Mouse (Mus musculus) A20 (cell line): ENCODE results near the gene Prkn.
"Not testable (repeated sequence)": the region's sequence is repeated elsewhere in the genome, so short reads cannot be mapped to it uniquely, and the experiment has no call there.

Experiments
- DNase-seq: peaks from one replicate; pipeline ENCODE4 v3.0.0-alpha.2; 2011; ENCODE audit warnings: low read depth, low spot score

Gene Prkn

DNA sequence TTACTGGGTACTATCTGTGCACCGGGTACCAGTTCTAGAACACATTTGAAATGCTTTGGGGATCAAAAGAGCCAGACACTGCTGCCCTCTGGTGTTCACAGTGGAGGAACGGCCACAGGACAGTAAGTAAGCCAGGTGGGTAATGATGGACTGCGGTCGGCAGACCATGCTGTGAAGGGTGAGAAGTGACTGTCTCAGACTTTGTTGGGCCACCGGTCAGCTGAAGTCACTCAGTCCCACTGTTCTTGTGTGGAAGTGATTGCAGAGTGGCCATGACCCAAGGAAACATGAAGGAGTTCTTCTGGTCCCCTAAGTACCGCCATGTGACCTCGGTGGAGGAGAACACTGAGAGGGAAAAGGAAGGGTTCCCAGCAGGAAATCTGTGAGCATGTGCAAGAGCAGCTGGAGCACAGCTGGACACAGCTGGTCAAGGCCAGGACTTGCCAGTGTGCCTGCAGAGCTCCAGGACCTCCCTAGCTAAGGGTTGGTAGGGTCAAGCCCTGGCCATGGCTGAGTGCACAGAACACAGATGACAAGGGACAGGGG lies 1135.0 kb downstream of the Prkn start:
- DNase-seq = peak; percentile 40

DNA sequence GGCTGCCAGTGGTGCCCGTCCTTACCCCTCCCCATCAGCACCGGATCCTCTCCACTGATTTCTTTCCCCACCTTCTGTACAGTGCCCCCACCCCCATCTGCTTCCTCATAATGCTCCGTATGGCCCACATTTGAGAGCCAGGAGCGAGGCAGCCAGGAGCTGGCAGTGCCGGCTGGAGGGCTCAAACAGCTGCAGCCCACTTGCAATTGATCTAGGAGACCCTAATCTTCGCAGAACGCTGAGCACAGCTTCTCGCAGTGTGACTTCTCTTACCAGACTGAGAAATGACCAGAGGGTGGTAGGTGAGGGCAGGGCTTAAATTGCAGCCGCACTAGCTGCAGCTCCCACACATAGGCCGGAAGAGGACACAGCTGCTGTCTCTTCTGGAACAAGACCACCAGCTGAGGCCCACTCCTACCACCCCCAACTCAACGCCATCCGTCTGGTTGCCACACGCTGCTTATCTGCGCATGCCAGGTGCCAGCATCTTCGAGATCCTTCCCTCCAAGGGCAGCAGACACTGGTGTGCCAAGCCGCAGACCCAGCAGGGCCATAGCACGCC lies 1138.2 kb downstream of the Prkn start:
- no peak for DNase-seq

DNA sequence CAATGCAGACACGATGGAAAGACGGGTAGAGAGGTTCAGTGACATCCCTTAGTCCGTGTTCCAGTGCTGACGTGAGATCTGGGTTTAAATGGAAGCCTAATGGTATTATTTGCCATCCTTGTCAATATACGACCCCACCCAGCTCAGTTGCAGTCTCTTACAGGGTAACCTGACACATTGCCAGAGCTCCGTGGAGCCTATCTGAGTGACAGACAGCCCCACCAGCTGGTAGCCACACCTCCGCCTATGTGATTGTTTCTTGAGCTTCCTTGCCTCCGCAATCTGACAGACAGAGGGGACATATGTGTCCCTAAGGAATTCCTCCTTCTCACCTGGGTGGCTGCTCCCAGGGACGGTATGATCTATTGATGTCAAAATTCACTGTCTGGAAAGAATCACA lies 1141.5 kb downstream of the Prkn start:
- no peak for DNase-seq

DNA sequence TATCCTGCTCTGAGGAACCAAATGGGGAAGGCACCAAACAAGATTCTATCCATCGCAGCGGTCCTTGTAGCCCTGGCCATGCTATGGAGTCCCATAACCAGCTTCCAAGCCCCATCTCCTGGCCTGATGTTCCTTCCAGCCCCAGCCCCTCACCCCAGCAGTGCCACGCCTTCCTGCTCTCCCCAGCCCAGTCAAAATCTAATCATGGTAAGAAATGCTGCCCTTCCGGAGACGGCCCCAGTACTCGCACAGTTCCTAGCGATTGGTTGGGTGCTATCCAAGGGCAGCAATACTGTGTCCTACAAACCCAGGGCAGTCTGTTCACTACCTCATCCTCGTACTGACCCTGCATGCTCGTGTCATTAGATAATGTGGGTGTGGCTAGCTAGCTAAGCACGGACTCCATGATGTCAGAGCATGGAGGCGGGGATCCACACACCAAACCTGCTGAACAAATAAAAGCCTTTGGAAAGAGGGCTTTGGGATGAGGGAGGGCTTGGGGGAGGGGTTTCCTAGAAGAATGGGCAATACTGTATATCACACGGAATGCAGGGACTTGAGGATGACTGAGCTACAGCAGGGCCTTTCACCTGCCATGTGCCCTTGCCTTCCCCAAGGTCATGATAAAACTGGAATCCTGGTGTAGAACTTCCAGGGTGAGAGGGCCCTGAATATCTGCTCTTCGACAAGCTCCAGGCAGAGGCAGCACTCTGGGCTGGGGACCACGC lies 1148.1 kb downstream of the Prkn start:
- DNase-seq = no peak

DNA sequence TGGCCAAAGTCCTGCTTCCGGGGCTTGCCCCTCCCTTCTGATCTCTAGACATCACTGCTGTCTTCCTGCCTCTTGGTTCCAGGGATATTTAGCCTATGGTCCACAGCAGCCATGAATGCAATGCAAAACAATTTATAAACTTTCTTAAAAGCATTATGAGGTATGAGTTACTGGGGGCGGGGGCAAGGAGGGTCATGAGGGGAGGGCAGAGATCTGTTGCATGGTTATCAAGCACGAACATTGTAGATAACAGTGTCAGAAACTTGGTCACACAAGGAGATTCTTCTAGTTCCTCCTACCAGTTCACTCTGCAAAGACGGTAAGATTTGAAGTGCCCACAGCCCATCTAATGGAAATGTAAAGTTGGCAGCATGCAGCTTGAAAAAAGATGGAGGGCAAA lies 1149.1 kb downstream of the Prkn start:
- no peak for DNase-seq

DNA sequence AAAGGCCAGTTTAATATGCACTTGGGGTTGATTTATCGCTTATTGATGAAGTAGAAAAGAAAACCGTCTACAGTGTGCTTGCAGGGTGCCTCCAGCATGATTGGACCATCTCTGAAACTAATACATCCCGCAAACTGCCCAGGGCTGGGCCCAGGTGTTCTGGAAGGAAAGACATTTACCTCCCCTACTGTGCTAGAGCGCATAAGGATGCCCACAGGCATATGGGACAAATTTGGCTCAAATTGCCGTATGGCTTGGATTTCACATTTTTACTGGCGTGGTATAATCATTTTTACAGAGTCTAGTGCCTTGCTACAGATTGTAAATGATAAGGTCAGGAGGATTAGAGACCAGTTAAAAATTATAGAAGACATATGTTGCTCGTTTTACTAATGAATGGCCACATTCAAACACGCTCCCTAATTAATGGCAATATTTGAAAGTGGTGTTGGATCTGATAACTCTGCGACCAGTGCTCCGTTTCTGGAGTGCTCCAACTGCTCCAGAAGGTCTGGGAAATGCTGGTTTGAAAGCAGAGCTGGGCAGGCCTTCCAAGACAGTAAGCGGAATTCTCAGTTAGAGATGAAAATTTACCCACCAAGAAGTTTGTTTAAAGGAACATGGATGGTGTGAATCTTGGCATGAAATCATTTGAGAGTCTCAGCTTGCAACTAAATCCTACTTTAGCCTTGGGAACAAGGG lies 1150.4 kb downstream of the Prkn start:
- no peak for DNase-seq

DNA sequence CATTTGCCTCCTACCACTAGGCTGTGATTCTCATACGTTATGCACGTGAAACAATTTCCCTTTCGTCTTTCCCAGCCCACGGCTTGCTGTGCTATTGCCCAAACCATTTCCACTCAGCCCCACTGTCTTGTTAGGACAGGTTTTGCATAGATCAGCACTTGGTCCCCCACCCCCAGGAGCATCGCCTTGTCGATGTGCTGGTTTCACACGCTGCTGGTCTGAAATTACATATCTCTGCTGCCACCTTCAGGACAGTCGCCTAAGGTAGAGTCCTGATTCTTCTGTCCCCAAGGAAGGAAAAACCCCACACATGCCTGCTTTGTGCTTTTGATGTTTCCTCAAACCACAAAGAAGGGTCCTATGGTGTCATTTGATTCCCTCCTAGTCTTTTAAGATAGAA lies 1153.1 kb downstream of the Prkn start:
- DNase-seq = peak; percentile 54

DNA sequence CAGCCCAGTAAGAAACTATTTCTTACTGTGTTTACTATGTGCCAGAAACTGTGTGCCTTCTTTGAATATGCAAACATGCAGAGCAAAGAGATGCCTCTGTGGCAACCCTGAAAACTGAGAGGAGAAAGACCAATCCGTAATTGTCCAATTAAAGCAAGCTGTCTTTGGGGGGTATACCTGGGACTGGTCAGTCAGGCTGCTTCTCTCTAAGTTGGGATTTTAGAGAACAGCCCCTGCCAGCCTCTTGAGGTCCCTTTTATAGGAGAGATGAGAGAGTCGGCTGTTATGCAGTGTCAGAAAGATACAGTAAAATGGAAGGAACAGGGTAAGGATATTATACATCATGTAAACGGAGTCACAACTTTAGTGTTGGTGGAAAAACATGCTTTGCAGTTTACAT lies 1154.1 kb downstream of the Prkn start:
- no peak for DNase-seq

DNA sequence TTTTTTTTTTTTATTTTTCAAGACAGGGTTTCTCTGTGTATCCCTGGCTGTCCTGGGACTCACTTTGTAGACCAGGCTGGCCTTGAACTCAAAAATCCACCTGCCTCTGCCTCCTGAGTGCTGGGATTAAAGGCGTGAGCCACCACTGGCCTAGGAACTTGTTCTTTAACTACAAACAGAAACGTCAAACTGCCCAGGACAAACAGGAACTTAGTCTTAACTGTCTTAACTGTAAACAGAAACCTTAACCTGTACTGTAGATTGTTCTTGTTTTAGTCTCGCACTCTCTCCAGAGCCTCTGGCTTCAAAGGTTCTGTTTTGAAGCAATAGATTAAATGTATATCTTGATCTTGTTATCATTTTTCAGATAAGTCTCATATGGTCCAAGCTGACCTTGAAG lies 1154.6 kb downstream of the Prkn start:
- not testable (repeated sequence) for DNase-seq

DNA sequence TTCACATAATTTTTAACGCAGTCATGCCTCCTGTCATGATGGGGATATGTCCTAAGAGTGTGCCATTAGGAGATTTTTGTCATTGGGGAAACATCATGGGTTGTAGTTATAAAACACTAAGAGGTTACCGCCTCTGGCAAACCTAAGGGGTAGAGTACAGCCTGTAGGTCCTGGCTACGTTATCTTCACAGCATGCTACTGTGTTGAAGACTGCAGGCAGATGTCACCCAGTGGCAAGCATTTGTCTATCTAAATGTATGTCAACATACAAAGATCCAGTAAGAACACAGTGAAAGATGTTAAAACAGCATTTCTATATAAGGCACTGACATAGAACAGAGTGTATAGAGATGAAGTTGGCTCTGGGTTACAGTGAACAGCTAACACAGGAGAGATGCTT lies 1155.3 kb downstream of the Prkn start:
- no peak for DNase-seq

DNA sequence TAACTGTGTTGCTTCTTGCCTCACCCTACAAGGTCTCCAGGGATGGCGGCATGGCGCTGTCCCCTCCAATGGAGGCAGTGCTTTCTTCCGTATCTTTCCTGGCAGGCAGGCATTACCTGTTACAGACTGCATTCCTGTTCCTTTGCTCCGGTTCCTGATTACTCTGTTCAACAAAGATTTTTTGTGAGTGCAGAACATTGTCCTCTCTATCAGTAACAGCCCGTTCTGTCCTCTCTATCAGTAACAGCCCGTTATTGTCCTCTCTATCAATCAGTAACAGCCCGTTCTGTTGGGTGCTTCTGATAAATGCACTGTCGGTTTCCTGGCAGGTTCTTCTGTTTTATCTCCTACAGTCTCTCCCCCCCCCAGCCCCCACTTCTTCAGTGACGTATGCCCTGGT lies 1156.1 kb downstream of the Prkn start:
- no peak for DNase-seq

DNA sequence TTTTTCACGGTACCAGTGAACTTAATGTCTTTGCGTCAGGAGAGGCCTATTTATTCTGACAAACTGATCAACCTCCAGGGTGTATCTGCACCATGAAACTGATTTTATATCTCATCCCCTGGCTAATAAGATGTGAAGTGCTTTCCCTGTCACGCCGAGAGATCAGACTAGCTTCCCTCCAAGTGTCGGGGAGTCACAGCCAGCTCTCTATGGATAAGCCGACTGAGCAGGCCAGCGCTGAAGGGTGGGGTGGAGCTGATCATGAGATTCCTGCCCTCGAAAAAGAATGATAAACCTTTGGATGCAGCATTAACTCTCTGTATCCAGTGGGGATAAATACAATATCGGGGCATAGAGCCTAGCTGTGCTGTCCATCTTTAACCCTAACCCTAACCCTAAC lies 1160.1 kb downstream of the Prkn start:
- DNase-seq = no peak

DNA sequence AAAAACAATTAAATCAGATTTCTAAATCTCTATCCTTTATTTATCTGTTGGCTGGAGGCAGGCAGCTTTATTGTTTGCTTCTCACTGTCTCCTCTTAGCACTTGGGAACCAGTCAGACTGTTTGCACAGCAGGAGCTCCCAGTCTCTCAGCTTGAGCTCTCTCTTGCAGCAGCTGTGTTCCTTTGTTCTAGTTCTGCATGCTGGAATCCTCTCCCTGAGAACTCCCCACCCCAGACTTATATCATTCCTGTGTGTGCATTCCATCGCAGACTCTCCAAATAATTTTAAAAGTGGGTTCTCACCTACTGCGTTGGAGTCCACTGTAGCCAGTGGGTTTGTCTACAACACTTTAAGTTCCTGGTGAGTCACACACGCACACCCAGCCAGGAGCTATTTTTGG lies 1181.1 kb downstream of the Prkn start:
- DNase-seq = no peak

DNA sequence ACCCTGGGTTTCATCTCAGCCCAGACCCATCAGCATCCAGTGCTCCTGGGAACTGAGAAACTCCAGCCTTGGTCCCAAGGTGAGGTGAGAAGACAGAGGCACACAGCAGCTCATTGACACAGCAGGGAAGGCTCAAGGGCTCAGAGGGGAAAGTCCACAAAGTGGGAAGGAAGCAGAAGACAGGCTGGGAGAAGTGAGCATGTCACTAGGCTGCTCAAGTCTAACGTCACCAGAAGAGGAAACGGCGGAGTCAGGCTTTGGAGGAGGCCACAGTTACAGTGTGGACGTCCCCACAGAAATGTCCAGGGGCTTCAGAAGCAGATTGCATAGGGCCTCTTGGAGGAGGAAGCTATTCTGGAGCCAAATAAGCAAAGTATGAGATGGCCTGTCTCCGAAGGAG lies 1189.2 kb downstream of the Prkn start:
- no peak for DNase-seq

DNA sequence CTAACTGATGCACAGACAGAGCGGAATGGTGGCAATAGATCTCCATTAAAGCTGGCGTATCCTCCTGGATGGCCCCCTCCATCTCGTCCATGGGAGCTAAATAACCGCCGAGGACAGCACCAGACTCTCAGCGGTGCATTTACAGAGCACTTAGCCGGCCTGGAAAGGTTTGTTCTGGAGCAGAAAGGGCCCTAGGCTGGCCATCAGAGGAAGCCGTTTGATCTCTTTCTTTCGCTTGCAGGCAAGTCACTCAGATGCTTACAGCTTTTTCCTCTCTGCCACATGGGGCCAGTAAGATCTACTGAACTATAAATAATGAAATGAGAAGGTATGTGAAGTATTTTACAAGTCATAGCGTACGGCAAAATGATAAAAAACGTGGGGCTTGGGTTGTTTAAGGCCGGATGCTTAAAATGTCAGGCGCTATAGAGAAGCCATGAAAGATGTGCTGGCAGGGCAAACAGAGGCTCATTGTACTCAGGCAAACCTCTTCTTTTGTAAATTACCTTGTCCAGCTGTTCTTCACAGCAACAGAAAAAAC lies 1189.8 kb downstream of the Prkn start:
- DNase-seq = no peak

DNA sequence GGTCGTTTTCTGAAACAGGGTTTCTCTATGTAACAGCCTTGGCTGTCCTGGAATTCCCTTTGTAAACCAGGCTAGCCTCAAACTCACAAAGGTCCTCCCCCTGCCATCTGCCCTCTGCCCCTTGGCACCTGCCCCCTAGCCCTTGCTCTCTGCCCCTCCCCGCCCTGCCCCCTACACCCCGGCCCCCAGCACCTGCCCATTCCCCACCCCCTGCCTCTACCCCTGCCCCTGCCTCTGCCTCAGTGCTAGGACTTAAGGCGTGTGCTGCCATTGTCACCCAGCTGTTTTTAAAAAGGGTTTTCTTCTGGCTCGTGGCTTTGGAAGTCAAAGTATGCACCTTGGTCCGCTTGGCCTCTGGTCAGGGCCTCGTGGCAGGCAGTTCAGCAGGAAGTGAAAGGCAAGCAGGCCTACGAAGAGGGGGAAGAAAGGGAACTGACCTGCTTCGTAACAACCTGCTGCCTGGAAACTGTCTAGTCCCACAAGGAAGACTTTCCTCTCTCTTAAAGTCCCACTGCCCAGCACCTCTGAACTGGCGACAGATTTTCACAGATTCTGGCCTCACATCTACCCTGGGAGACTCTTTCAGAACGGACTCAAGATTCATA lies 1190.5 kb downstream of the Prkn start:
- DNase-seq = peak; percentile 48

DNA sequence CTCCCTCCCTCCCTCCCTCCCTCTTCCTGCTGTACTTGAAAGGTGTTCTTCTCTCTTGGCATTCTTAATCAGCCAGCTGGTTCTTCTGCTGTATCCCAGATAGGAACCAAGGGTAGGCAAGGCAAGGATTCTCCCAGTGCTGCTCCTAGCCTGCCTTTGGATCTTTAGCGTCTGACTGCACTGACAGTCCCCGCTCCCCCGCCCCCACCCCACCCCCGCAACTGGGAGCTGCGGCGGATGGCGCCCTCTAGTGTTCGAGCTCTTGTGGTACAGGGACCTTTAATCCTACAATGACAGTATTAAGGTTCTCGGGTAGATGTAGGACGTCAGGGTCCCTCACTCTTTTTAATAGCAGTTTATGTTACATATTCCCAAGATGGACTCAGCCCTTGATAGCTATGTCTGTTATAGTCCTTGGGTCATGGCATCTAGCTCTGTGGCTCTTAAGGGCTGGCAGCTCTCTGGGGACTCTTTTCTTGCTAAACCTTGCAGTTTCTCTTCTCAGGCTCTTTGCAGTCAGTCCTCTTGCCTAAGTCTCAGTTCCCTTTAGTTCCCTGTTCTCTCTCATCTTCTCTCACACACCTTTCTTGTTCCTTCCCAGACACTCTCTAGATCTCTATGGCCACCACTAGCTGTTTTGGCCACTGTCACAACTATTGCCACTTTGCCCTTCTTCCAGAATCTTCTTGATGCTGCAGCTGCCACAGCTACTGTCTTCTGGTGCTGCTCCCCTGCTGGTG lies 1191.2 kb downstream of the Prkn start:
- DNase-seq = peak; percentile 75

DNA sequence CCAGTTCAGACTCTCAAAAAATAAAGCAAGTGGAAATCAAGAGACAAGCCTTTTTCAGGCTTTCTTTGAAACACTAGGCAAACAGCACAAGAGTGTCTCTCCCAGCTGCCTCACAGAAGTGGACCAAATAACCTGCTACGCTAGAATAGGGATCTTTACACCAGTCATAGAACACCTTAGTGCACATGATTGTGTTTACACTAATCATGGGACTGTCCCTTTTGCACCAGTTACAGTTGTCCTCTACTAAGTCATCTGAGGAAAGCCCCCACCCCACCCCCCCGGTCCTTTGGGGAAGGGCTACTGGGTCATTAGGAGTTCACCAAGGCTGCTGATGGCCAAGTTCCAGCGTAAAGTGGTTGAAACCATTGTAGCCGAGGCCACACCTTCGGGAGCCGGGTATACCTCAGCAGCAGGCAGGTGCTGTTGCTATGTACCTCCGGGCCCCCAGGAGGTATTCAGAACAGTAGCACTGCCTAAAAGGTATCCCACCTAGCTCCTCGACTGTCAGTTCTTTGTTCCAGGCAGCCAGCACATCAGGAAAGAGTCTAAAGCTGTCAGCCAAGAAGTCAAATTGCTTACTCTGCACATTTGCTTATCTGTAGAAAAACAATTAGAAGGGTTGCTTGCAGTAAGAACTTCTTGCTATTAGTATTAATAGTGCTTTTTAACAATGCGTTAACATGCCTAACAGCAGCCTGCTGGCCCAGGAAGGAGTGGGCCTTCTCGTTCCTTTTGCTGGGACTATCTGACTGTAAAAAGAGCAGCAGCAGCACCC lies 1192.0 kb downstream of the Prkn start:
- DNase-seq = no peak

DNA sequence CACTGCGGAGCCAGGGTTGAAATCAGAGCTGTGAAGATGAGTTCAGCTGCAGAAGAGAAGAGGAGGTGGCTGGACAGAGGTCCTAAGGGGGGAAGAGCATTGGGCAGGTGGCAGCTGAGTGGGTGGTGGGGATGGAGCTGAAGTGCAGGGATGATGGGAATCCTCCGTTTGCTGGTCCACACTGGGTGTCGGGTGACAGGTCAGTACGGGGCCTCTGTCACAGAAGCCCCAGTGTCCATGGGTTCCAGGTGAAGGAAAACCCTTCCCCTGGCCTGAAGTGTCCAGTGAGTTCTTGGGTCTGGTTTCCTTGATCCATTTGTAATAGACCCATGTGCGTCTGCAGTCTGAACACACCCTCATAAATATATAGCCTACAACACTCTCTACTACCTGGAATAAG lies 1195.2 kb downstream of the Prkn start:
- DNase-seq = no peak

DNA sequence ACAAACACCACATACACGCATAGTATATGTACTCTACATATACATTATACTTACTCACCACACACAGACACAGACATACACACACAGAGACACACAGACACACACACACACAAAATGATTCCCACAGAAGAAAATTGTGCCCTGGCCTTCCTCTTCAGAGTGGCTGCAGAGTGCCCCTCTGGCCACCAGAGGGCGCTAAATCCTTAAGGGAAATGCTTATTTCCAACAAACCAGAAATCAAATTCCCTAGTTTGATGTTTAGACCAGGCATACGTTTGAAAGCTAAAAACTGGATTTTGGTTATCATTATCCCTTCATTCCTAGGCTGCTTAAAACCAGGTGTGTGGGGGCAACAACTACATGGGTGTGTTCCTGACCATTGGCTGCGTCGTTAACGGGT lies 1196.0 kb downstream of the Prkn start:
- peak; percentile 56 for DNase-seq

DNA sequence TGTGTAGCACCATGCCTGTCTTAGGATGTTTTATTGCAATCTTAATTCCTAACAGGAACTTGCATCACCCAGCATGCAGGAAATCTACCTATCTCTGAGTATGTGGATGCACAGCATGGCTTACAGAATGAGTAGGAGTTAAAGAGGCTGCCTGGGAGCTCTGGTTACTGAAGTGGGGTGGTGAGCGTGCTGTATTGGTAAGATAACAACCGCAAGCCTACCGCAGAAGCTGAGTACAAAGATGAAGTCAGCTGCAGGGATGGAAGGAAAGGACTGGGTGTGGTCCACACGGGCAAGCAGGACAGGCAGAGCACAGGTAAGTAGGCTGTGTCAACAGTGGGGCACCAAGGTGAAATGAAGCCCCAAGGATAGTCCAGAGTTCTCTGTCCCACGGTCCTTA lies 1196.9 kb downstream of the Prkn start:
- no peak for DNase-seq
